Mouse (Mus musculus): Measurements from ENCODE around the gene Socs2. TPM values are rescaled to one million over a fixed set of nuclear protein-coding genes. Genes with fewer than 3 reads are reported as not detected.

The Socs2 gene
- 51.2 and 62.5 TPM in 2 replicates for polyA plus RNA-seq (2012; rRNA removed)

GRCm38 (mm10) chr10:95416685-95417495, at the start of gene Socs2:
Gene Socs2 (minus strand): TSS chr10:95417180.

Other genes starting within 250 kb of the Socs2 start
- gene Cradd, start 93.0 kb downstream of the Socs2 start, polyA plus RNA-seq (2012; rRNA removed): 16.6 and 18.6 TPM in 2 replicates
- gene Mrpl42, start 84.8 kb upstream of the Socs2 start, polyA plus RNA-seq (2012; rRNA removed): 55.9 and 56.2 TPM in 2 replicates
- 21.2 and 26.6 TPM in 2 replicates for gene Ube2n, start 98.0 kb upstream of the Socs2 start, polyA plus RNA-seq (2012; rRNA removed)
- gene Nudt4, start 147.0 kb upstream of the Socs2 start, polyA plus RNA-seq (2012; rRNA removed): 128 and 142 TPM in 2 replicates